Mouse (Mus musculus): Measurements from ENCODE around the gene Krt19. TPM values are rescaled to one million over a fixed set of nuclear protein-coding genes. Genes with fewer than 3 reads are reported as not detected.

Krt19 gene
- total and polyA plus RNA-seq, 2 experiments from 2014 or later = 2.7 to 3.8 TPM

- no peak for TF ChIP-seq CTCF (IDR thresholded peaks at IDR 0.05; ENCODE audit: low read depth)
- Histone ChIP-seq H3K27me3 (ENCODE audit: insufficient read depth, low read length) (no peaks in the 10 kb centered on the region), H3K4me2 (ENCODE audit: low read depth, low read length) (no peak overlapping the region), H3K36me3 (ENCODE audit: insufficient read depth, low read length) (no peaks in the 10 kb centered on the region), H3K4me3 (ENCODE audit: low read length) (no peak overlapping the region), H3K27ac (no peak overlapping the region), H3K9me3 (ENCODE audit: low read length) (no peaks in the 10 kb centered on the region), H3K4me1 (ENCODE audit: insufficient read depth, low read length) (no peaks in the 10 kb centered on the region), H3K9ac (replicated peaks; ENCODE audit: low read length) (no peak overlapping the region)
- DNase-seq (ENCODE audit: low spot score) (no peak), ATAC-seq (no peak)
- WGBS = 84% methylated on average over 9 of the region's 9 CpGs
Measured at GRCm38 (mm10) chr11:100176791-100177190, 28.3 kb upstream of the Krt19 start.

DNA sequence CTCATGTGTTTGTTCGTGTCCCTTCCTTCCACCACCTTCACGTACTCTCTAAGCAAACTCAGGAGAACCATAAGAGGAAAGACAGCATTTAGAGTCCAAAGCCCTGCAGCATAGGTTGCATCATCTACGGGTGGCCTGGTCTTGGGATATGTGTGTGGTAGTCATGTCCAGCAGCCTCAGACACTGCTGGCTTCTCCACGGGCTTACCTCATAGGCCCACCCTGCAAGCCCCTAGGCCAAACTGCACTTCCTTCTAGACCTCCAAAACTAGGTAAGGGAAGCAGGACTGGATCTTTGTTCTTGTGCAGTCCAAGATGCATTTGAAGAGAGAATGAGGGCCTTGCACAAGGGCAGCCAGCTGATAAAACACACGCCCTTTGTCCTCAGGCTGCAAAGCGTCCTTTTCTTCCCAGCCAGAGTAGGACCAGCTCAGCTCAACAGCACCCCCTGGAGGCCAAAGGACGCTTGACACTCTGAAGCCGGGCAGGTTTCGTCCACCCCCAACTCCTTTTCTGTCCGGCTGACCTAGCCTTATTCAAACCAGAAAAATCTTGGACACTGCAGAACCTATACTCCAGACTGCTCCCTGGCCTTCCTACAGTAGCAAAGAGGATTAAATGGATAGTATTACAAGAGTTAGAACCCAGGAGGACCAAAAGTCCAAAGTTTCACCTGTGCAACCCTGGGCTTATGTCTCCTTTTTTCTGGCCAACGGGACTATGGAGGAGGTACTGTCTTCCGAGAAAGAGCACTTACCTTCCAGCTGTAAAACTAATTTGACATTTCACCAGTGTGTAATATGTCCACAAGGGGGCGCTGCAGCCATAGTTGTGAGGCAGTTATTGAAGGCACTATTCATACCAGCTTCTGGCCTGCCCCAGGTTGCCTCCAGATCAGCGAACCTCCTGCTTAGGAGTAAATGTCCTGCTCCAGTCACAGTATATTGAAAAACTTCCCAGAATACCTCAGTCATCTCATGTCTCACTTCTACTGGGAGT, 20.6 kb upstream of the Krt19 start:
- Histone ChIP-seq H3K9me3 (ENCODE audit: low read length) (no peaks in the 10 kb centered on the region), H3K4me1 (ENCODE audit: insufficient read depth, low read length) (no peaks in the 10 kb centered on the region), H3K4me2 (ENCODE audit: low read depth, low read length) (no peak overlapping the region), H3K27ac (no peak overlapping the region), H3K9ac (replicated peaks; ENCODE audit: low read length) (no peak overlapping the region), H3K27me3 (ENCODE audit: insufficient read depth, low read length) (no peaks in the 10 kb centered on the region), H3K4me3 (ENCODE audit: low read length) (no peak overlapping the region), H3K36me3 (ENCODE audit: insufficient read depth, low read length) (no peaks in the 10 kb centered on the region)
- WGBS = 32% methylated on average over 14 of the region's 14 CpGs
- DNase-seq (ENCODE audit: low spot score) = peak; percentile 81
- ATAC-seq = peak; percentile 59; the same call in 1 of the 2 replicates
- peak; percentile 90 for TF ChIP-seq CTCF (IDR thresholded peaks at IDR 0.05; ENCODE audit: low read depth)

GRCm38 (mm10) chr11:100168071-100168470, 19.6 kb upstream of the Krt19 start:
- H3K27ac ChIP-seq = no peak overlapping the region
- H3K9ac ChIP-seq (replicated peaks; ENCODE audit: low read length) = no peak overlapping the region
- no peaks in the 10 kb centered on the region for H3K36me3 ChIP-seq (ENCODE audit: insufficient read depth, low read length)
- WGBS = 81% methylated on average over 8 of the region's 8 CpGs
- no peaks in the 10 kb centered on the region for H3K9me3 ChIP-seq (ENCODE audit: low read length)
- ATAC-seq (no peak), DNase-seq (ENCODE audit: low spot score) (no peak)
- no peaks in the 10 kb centered on the region for H3K27me3 ChIP-seq (ENCODE audit: insufficient read depth, low read length)
- no peak overlapping the region for H3K4me3 ChIP-seq (ENCODE audit: low read length)
- no peak for TF ChIP-seq CTCF (IDR thresholded peaks at IDR 0.05; ENCODE audit: low read depth)
- H3K4me2 ChIP-seq (ENCODE audit: low read depth, low read length) = no peak overlapping the region
- no peaks in the 10 kb centered on the region for H3K4me1 ChIP-seq (ENCODE audit: insufficient read depth, low read length)

GRCm38 (mm10) chr11:100164392-100164791, 15.9 kb upstream of the Krt19 start:
- Histone ChIP-seq H3K9ac (replicated peaks; ENCODE audit: low read length) (no peak overlapping the region), H3K36me3 (ENCODE audit: insufficient read depth, low read length) (no peaks in the 10 kb centered on the region), H3K4me1 (ENCODE audit: insufficient read depth, low read length) (no peaks in the 10 kb centered on the region), H3K4me2 (ENCODE audit: low read depth, low read length) (no peak overlapping the region), H3K27ac (no peak overlapping the region), H3K27me3 (ENCODE audit: insufficient read depth, low read length) (no peaks in the 10 kb centered on the region), H3K9me3 (ENCODE audit: low read length) (no peaks in the 10 kb centered on the region), H3K4me3 (ENCODE audit: low read length) (no peak overlapping the region)
- ATAC-seq = no peak
- WGBS = 53% methylated on average over 7 of the region's 7 CpGs
- TF ChIP-seq CTCF (IDR thresholded peaks at IDR 0.05; ENCODE audit: low read depth) = no peak
- DNase-seq (ENCODE audit: low spot score) = no peak

DNA sequence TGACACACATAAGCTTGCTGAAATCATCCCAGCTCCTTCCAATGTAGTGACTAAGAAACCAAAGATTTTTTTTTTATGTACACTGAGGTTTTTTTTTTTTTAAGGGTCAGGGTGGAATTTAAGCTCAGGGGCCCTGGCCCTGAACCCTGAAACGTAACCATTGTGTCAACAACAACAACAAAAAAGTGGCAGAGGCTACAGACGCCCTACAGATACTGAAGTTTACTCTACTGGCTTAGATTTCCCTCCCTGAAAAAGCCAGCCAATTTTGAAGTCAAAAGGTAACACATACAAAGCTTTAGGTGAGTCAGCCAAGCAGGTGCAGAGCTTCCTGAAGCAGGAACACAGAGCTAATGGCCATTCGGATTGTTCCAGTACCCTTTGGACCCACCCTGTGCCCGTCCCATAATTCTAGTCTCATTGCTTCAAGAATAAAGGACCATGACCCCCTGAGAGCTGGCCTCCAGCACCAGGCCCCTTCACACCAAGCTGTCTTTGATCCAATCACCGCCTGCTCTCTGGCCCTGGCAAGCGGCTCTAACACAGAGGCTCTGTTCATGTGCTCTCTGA, 9.5 kb upstream of the Krt19 start:
- no peak overlapping the region for H3K27ac ChIP-seq
- no peak overlapping the region for H3K9ac ChIP-seq (replicated peaks; ENCODE audit: low read length)
- H3K27me3 ChIP-seq (ENCODE audit: insufficient read depth, low read length) = no peaks in the 10 kb centered on the region
- H3K4me3 ChIP-seq (ENCODE audit: low read length) = no peak overlapping the region
- DNase-seq (ENCODE audit: low spot score) (no peak), ATAC-seq (no peak)
- no peaks in the 10 kb centered on the region for H3K36me3 ChIP-seq (ENCODE audit: insufficient read depth, low read length)
- H3K4me2 ChIP-seq (ENCODE audit: low read depth, low read length) = no peak overlapping the region
- 63% methylated on average over 6 of the region's 6 CpGs for WGBS
- no peak for TF ChIP-seq CTCF (IDR thresholded peaks at IDR 0.05; ENCODE audit: low read depth)
- no peaks in the 10 kb centered on the region for H3K9me3 ChIP-seq (ENCODE audit: low read length)
- no peaks in the 10 kb centered on the region for H3K4me1 ChIP-seq (ENCODE audit: insufficient read depth, low read length)

DNA sequence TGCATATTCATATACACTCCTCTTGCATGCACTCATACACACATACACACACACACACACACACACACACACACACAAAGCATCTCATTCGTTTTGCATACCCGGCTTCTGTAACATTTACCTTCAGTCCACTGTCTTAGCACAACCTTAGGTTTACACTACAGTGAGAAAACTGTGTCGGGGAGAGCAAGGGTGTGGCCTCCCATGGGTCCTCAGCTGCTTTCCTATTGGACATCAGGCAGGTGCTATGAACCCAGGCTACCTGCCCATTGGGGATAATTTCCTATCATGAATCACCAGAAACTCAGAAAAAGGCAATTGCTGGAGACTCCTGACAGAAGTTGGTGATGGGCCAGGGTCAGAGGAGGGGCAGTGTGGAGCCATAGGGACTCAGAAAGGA, 8.9 kb upstream of the Krt19 start:
- Histone ChIP-seq H3K4me2 (ENCODE audit: low read depth, low read length) (no peak overlapping the region), H3K4me1 (ENCODE audit: insufficient read depth, low read length) (no peaks in the 10 kb centered on the region), H3K9ac (replicated peaks; ENCODE audit: low read length) (no peak overlapping the region), H3K27me3 (ENCODE audit: insufficient read depth, low read length) (no peaks in the 10 kb centered on the region), H3K9me3 (ENCODE audit: low read length) (no peaks in the 10 kb centered on the region), H3K36me3 (ENCODE audit: insufficient read depth, low read length) (no peaks in the 10 kb centered on the region), H3K4me3 (ENCODE audit: low read length) (no peak overlapping the region), H3K27ac (no peak overlapping the region)
- DNase-seq (ENCODE audit: low spot score) (no peak), ATAC-seq (no peak)
- 84% methylated on average over 3 of the region's 3 CpGs for WGBS
- TF ChIP-seq CTCF (IDR thresholded peaks at IDR 0.05; ENCODE audit: low read depth) = no peak

All from hindbrain, postnatal 0 days (tissue).